Mouse (Mus musculus) thymus, adult 2 months (tissue): Measurements from ENCODE around the gene Chrng.

ENCODE experiments used
- CTCF ChIP-seq: fragments of 200-500 bp; IDR thresholded peaks from 2 replicates; pipeline ENCODE4 v1.5.1; 2012; ENCODE audit warnings: mild to moderate bottlenecking, control low read depth, low read length, moderate library complexity, borderline replicate concordance; ENCODE audit not compliant: control insufficient read depth, poor library complexity, insufficient read depth; ENCODE audit errors: extremely low read depth
- POLR2A ChIP-seq: fragments of 200-500 bp; IDR thresholded peaks from 2 replicates; pipeline ENCODE4 v1.6.1; 2012; ENCODE audit warnings: mild to moderate bottlenecking, low read length, control low read depth, moderate library complexity; ENCODE audit not compliant: control insufficient read depth, poor library complexity, insufficient read depth; ENCODE audit errors: extremely low read depth

DNA sequence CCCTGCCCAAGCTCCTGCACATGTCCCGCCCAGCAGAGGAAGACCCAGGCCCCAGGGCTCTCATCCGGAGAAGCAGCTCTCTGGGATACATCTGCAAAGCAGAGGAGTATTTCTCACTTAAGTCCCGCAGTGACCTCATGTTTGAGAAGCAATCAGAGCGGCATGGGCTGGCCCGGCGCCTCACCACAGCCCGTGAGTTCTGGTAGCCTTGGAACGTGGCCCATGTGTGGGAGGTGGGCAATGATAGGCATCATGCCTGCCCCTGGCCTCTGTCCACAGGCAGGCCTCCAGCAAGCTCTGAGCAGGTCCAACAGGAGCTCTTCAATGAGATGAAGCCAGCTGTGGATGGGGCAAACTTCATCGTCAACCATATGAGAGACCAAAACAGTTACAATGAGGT, 7.2 kb upstream of the Chrng start:
- TF ChIP-seq CTCF, result no peak
- TF ChIP-seq POLR2A, result no peak
